Mouse (Mus musculus): Measurements from ENCODE around the gene Chd1l. TPM values are rescaled to one million over a fixed set of nuclear protein-coding genes. Genes with fewer than 3 reads are reported as not detected.

The Chd1l gene
- polyA plus RNA-seq, 1 experiment from 2014 or later, result 13.7 TPM

GRCm38 (mm10) chr3:97585383-97586160 lies 24.4 kb downstream of the Chd1l start:
- H3K9ac ChIP-seq (ENCODE audit: low read depth, low read length), result no peak overlapping the region

GRCm38 (mm10) chr3:97573807-97574206 lies 36.2 kb downstream of the Chd1l start:
- Histone ChIP-seq H3K9me3 (ENCODE audit: control insufficient read depth, low read length) (no peaks in the 10 kb centered on the region), H3K36me3 (ENCODE audit: control insufficient read depth, insufficient read depth, low read length) (no peaks in the 10 kb centered on the region), H3K4me3 (ENCODE audit: low read depth, low read length) (no peak overlapping the region), H3K9ac (ENCODE audit: low read depth, low read length) (no peak overlapping the region), H3K27me3 (ENCODE audit: control insufficient read depth, insufficient read depth, low read length) (no peaks in the 10 kb centered on the region), H3K4me1 (replicated peaks; ENCODE audit: control insufficient read depth, insufficient read depth, low read length) (no peaks in the 10 kb centered on the region), H3K27ac (ENCODE audit: low read depth, low read length) (no peak overlapping the region), H3K4me2 (replicated peaks; ENCODE audit: low read depth, low read length) (no peak overlapping the region)
- no peak for ATAC-seq (ENCODE audit: low FRiP score)
- no peak for DNase-seq (ENCODE audit: low spot score)
- WGBS, result 85% methylated on average over 9 of the region's 9 CpGs

More at GRCm38 (mm10) chr3:97585383-97586160, 24.4 kb downstream of the Chd1l start:
- 0 out of 2 replicates have a peak, but pooled peaks cover 3% of the 10 kb centered on the region for H3K36me3 ChIP-seq (ENCODE audit: control insufficient read depth, insufficient read depth, low read length)
- 66% methylated on average over 18 of the region's 18 CpGs for WGBS
- no peaks in the 10 kb centered on the region for H3K9me3 ChIP-seq (ENCODE audit: control insufficient read depth, low read length)
- no peak overlapping the region for H3K4me3 ChIP-seq (ENCODE audit: low read depth, low read length)
- ATAC-seq (ENCODE audit: low FRiP score) (peak; percentile 80), DNase-seq (ENCODE audit: low spot score) (peak; percentile 92)
- no peaks in the 10 kb centered on the region for H3K27me3 ChIP-seq (ENCODE audit: control insufficient read depth, insufficient read depth, low read length)
- no peak overlapping the region for H3K27ac ChIP-seq (ENCODE audit: low read depth, low read length)
- no peaks in the 10 kb centered on the region for H3K4me1 ChIP-seq (replicated peaks; ENCODE audit: control insufficient read depth, insufficient read depth, low read length)
- no peak overlapping the region for H3K4me2 ChIP-seq (replicated peaks; ENCODE audit: low read depth, low read length)

- Histone ChIP-seq H3K4me1 (replicated peaks; ENCODE audit: control insufficient read depth, insufficient read depth, low read length) (no peaks in the 10 kb centered on the region), H3K36me3 (ENCODE audit: control insufficient read depth, insufficient read depth, low read length) (no peaks in the 10 kb centered on the region), H3K9me3 (ENCODE audit: control insufficient read depth, low read length) (no peaks in the 10 kb centered on the region), H3K4me3 (ENCODE audit: low read depth, low read length) (no peak overlapping the region), H3K27ac (ENCODE audit: low read depth, low read length) (no peak overlapping the region), H3K4me2 (replicated peaks; ENCODE audit: low read depth, low read length) (no peak overlapping the region), H3K27me3 (ENCODE audit: control insufficient read depth, insufficient read depth, low read length) (no peaks in the 10 kb centered on the region), H3K9ac (ENCODE audit: low read depth, low read length) (no peak overlapping the region)
- no peak for DNase-seq (ENCODE audit: low spot score)
- whole genome bisulfite sequencing, result 91% methylated on average over 5 of the region's 5 CpGs
- ATAC-seq (ENCODE audit: low FRiP score), result no peak
These were observed 45.4 kb downstream of the Chd1l start for GRCm38 (mm10) chr3:97564588-97564987.

- Histone ChIP-seq H3K36me3 (ENCODE audit: control insufficient read depth, insufficient read depth, low read length) (no peaks in the 10 kb centered on the region), H3K9ac (ENCODE audit: low read depth, low read length) (no peak overlapping the region), H3K27me3 (ENCODE audit: control insufficient read depth, insufficient read depth, low read length) (no peaks in the 10 kb centered on the region), H3K9me3 (ENCODE audit: control insufficient read depth, low read length) (no peaks in the 10 kb centered on the region), H3K4me2 (replicated peaks; ENCODE audit: low read depth, low read length) (no peak overlapping the region), H3K27ac (ENCODE audit: low read depth, low read length) (no peak overlapping the region), H3K4me1 (replicated peaks; ENCODE audit: control insufficient read depth, insufficient read depth, low read length) (no peaks in the 10 kb centered on the region), H3K4me3 (ENCODE audit: low read depth, low read length) (no peak overlapping the region)
- no peak for DNase-seq (ENCODE audit: low spot score)
- 91% methylated on average over 5 of the region's 5 CpGs for WGBS
- no peak for ATAC-seq (ENCODE audit: low FRiP score)
These were observed 51.4 kb downstream of the Chd1l start for GRCm38 (mm10) chr3:97558554-97558953.

GRCm38 (mm10) chr3:97546205-97546604 lies 63.8 kb downstream of the Chd1l start:
- Histone ChIP-seq H3K36me3 (ENCODE audit: control insufficient read depth, insufficient read depth, low read length) (no peaks in the 10 kb centered on the region), H3K27ac (ENCODE audit: low read depth, low read length) (no peak overlapping the region), H3K9me3 (ENCODE audit: control insufficient read depth, low read length) (no peaks in the 10 kb centered on the region), H3K9ac (ENCODE audit: low read depth, low read length) (no peak overlapping the region), H3K4me2 (replicated peaks; ENCODE audit: low read depth, low read length) (no peak overlapping the region), H3K27me3 (ENCODE audit: control insufficient read depth, insufficient read depth, low read length) (no peaks in the 10 kb centered on the region), H3K4me1 (replicated peaks; ENCODE audit: control insufficient read depth, insufficient read depth, low read length) (no peaks in the 10 kb centered on the region), H3K4me3 (ENCODE audit: low read depth, low read length) (no peak overlapping the region)
- DNase-seq (ENCODE audit: low spot score) (peak; percentile 13), ATAC-seq (ENCODE audit: low FRiP score) (no peak)
- 44% methylated on average over 8 of the region's 8 CpGs for WGBS

- Histone ChIP-seq H3K4me3 (ENCODE audit: low read depth, low read length) (no peak overlapping the region), H3K27ac (ENCODE audit: low read depth, low read length) (no peak overlapping the region), H3K4me2 (replicated peaks; ENCODE audit: low read depth, low read length) (no peak overlapping the region), H3K9ac (ENCODE audit: low read depth, low read length) (no peak overlapping the region), H3K36me3 (ENCODE audit: control insufficient read depth, insufficient read depth, low read length) (no peaks in the 10 kb centered on the region), H3K4me1 (replicated peaks; ENCODE audit: control insufficient read depth, insufficient read depth, low read length) (no peaks in the 10 kb centered on the region), H3K9me3 (ENCODE audit: control insufficient read depth, low read length) (no peaks in the 10 kb centered on the region), H3K27me3 (ENCODE audit: control insufficient read depth, insufficient read depth, low read length) (no peaks in the 10 kb centered on the region)
- WGBS, result 9% methylated on average over 1 of the region's 1 CpGs
- no peak for ATAC-seq (ENCODE audit: low FRiP score)
- DNase-seq (ENCODE audit: low spot score), result no peak
These were observed 69.8 kb downstream of the Chd1l start for GRCm38 (mm10) chr3:97540171-97540570.

- no peaks in the 10 kb centered on the region for H3K4me1 ChIP-seq (replicated peaks; ENCODE audit: control insufficient read depth, insufficient read depth, low read length)
- H3K4me3 ChIP-seq (ENCODE audit: low read depth, low read length), result no peak overlapping the region
- H3K9me3 ChIP-seq (ENCODE audit: control insufficient read depth, low read length), result no peaks in the 10 kb centered on the region
- no peak overlapping the region for H3K9ac ChIP-seq (ENCODE audit: low read depth, low read length)
- no peaks in the 10 kb centered on the region for H3K27me3 ChIP-seq (ENCODE audit: control insufficient read depth, insufficient read depth, low read length)
- ATAC-seq (ENCODE audit: low FRiP score) (no peak), DNase-seq (ENCODE audit: low spot score) (no peak)
- 68% methylated on average over 1 of the region's 1 CpGs for WGBS
- H3K27ac ChIP-seq (ENCODE audit: low read depth, low read length), result no peak overlapping the region
- no peak overlapping the region for H3K4me2 ChIP-seq (replicated peaks; ENCODE audit: low read depth, low read length)
- no peaks in the 10 kb centered on the region for H3K36me3 ChIP-seq (ENCODE audit: control insufficient read depth, insufficient read depth, low read length)
These were observed 71.4 kb downstream of the Chd1l start for GRCm38 (mm10) chr3:97538634-97539033.

GRCm38 (mm10) chr3:97537006-97537405 lies 73.0 kb downstream of the Chd1l start:
- Histone ChIP-seq H3K9ac (ENCODE audit: low read depth, low read length) (no peak overlapping the region), H3K4me3 (ENCODE audit: low read depth, low read length) (no peak overlapping the region), H3K36me3 (ENCODE audit: control insufficient read depth, insufficient read depth, low read length) (no peaks in the 10 kb centered on the region), H3K27ac (ENCODE audit: low read depth, low read length) (no peak overlapping the region), H3K27me3 (ENCODE audit: control insufficient read depth, insufficient read depth, low read length) (no peaks in the 10 kb centered on the region), H3K4me1 (replicated peaks; ENCODE audit: control insufficient read depth, insufficient read depth, low read length) (no peaks in the 10 kb centered on the region), H3K4me2 (replicated peaks; ENCODE audit: low read depth, low read length) (no peak overlapping the region), H3K9me3 (ENCODE audit: control insufficient read depth, low read length) (no peaks in the 10 kb centered on the region)
- ATAC-seq (ENCODE audit: low FRiP score), result no peak
- DNase-seq (ENCODE audit: low spot score), result no peak
- WGBS, result 79% methylated on average over 2 of the region's 2 CpGs

GRCm38 (mm10) chr3:97535660-97536059 lies 74.3 kb downstream of the Chd1l start:
- DNase-seq (ENCODE audit: low spot score), result no peak
- Histone ChIP-seq H3K4me2 (replicated peaks; ENCODE audit: low read depth, low read length) (no peak overlapping the region), H3K27me3 (ENCODE audit: control insufficient read depth, insufficient read depth, low read length) (no peaks in the 10 kb centered on the region), H3K9ac (ENCODE audit: low read depth, low read length) (no peak overlapping the region), H3K27ac (ENCODE audit: low read depth, low read length) (no peak overlapping the region), H3K36me3 (ENCODE audit: control insufficient read depth, insufficient read depth, low read length) (no peaks in the 10 kb centered on the region), H3K4me3 (ENCODE audit: low read depth, low read length) (no peak overlapping the region), H3K4me1 (replicated peaks; ENCODE audit: control insufficient read depth, insufficient read depth, low read length) (no peaks in the 10 kb centered on the region), H3K9me3 (ENCODE audit: control insufficient read depth, low read length) (no peaks in the 10 kb centered on the region)
- WGBS, result 89% methylated on average over 5 of the region's 5 CpGs
- no peak for ATAC-seq (ENCODE audit: low FRiP score)

Measured in hindbrain, embryonic 11.5 days (tissue).